Mouse (Mus musculus) CH12.LX (cell line): ENCODE measurements around the gene Dmbx1.

Experiments used
- CTCF ChIP-seq, 2 experiments: IDR thresholded peaks in 1 of 2; conservative IDR thresholded peaks in 1 of 2; 2 replicates each; pipeline ENCODE4 v1.5.1; 2011 to 2012; ENCODE audit warnings: low read depth in 2 of 2, low read length in 2 of 2, improper control_type of control experiment in 1 of 2, inconsistent platforms in 1 of 2, mild to moderate bottlenecking in 1 of 2, moderate library complexity in 1 of 2
- MAX ChIP-seq: IDR thresholded peaks from 2 replicates; pipeline ENCODE4 v1.6.1; 2011; ENCODE audit warnings: low read length, improper control_type of control experiment
- POLR2AphosphoS2 ChIP-seq: IDR thresholded peaks from 2 replicates; pipeline ENCODE4 v1.6.1; 2011; ENCODE audit warnings: low read depth, low read length, improper control_type of control experiment
- USF1 ChIP-seq: IDR thresholded peaks from 2 replicates; pipeline ENCODE4 v1.6.1; 2014; ENCODE audit warnings: low read depth, mild to moderate bottlenecking, inconsistent platforms, low read length, improper control_type of control experiment

- TF ChIP-seq USF1 (no peak), MAX (no peak), CTCF (conservative IDR thresholded peaks at IDR 0.05 in 1 of 2, IDR thresholded peaks at IDR 0.05 in 1 of 2; ENCODE audit: low read depth in 2 of 2, low read length in 2 of 2) (no peak), POLR2AphosphoS2 (no peak)
These were observed 55.7 kb downstream of the Dmbx1 start, which contains the start of gene Kncn for GRCm38 (mm10) chr4:115884022-115884421.
